Mouse (Mus musculus) megakaryocyte, embryonic 14.5 days (primary cell): ENCODE data around the gene Il18bp.

Source experiments
- FLI1 ChIP-seq: IDR thresholded peaks from 2 replicates; pipeline ENCODE4 v1.6.1; 2012; ENCODE audit warnings: low read length, inconsistent platforms, mixed read lengths
- GATA1 ChIP-seq: IDR thresholded peaks from 3 replicates; pipeline ENCODE4 v1.6.1; 2012; ENCODE audit warnings: mixed read lengths, low read length, inconsistent platforms, borderline replicate concordance

GRCm38 (mm10) chr7:102019362-102019761 lies 872 bp upstream of the Il18bp start:
- TF ChIP-seq GATA1 = no peak
- TF ChIP-seq FLI1 = no peak
